Mouse (Mus musculus): ENCODE results near the gene Ckmt2. TPM values are rescaled to one million over a fixed set of nuclear protein-coding genes. Genes with fewer than 3 reads are reported as not detected.

Gene Ckmt2
- polyA plus RNA-seq (2014; fragmentation: Nextera tagmentation; extraction: Ambion mirVana): 0.20 TPM in 1 of 2 replicates, not detected in the other

GRCm38 (mm10) chr13:91876741-91877349, at the start of gene Ckmt2:
TSS of gene Ckmt2 (minus strand) at chr13:91876885.
- H3K9ac ChIP-seq: no peak within 1 kb of the TSS
- DNase-seq (no peak), ATAC-seq (ENCODE audit: insufficient read depth) (no peak)
- H3K4me3 ChIP-seq (ENCODE audit: low read depth, low read length): no peak within 1 kb of the TSS
- no peaks in the 10 kb centered on the region for H3K4me1 ChIP-seq (ENCODE audit: insufficient read depth)
- no peak within 1 kb of the TSS for H3K4me2 ChIP-seq
- TF ChIP-seq CTCF (IDR thresholded peaks at IDR 0.05; ENCODE audit: low read depth): no peak
- H3K27me3 ChIP-seq (ENCODE audit: insufficient read depth, low read length): no peaks in the 10 kb centered on the region
- H3K36me3 ChIP-seq (ENCODE audit: insufficient read depth): no peaks in the 10 kb centered on the region
- WGBS: 60% methylated on average over 5 of the region's 5 CpGs
- no peak within 1 kb of the TSS for H3K27ac ChIP-seq (ENCODE audit: low read depth)
- H3K9me3 ChIP-seq (ENCODE audit: low read depth, low read length): no peaks in the 10 kb centered on the region

GRCm38 (mm10) chr13:91921010-91921409, 44.3 kb upstream of the Ckmt2 start:
- WGBS: 47% methylated on average over 3 of the region's 3 CpGs
- H3K9ac ChIP-seq: no peak overlapping the region
- no peak for TF ChIP-seq CTCF (IDR thresholded peaks at IDR 0.05; ENCODE audit: low read depth)
- H3K9me3 ChIP-seq (ENCODE audit: low read depth, low read length): no peaks in the 10 kb centered on the region
- no peaks in the 10 kb centered on the region for H3K27me3 ChIP-seq (ENCODE audit: insufficient read depth, low read length)
- H3K36me3 ChIP-seq (ENCODE audit: insufficient read depth): no peaks in the 10 kb centered on the region
- no peaks in the 10 kb centered on the region for H3K4me1 ChIP-seq (ENCODE audit: insufficient read depth)
- H3K4me3 ChIP-seq (ENCODE audit: low read depth, low read length): no peak overlapping the region
- ATAC-seq (ENCODE audit: insufficient read depth) (no peak), DNase-seq (no peak)
- no peak overlapping the region for H3K27ac ChIP-seq (ENCODE audit: low read depth)
- no peak overlapping the region for H3K4me2 ChIP-seq

- DNase-seq: no peak
- no peak for ATAC-seq (ENCODE audit: insufficient read depth)
- H3K9me3 ChIP-seq (ENCODE audit: low read depth, low read length): no peaks in the 10 kb centered on the region
- no peak overlapping the region for H3K27ac ChIP-seq (ENCODE audit: low read depth)
- WGBS: 85% methylated on average over 5 of the region's 5 CpGs
- TF ChIP-seq CTCF (IDR thresholded peaks at IDR 0.05; ENCODE audit: low read depth): no peak
- no peaks in the 10 kb centered on the region for H3K27me3 ChIP-seq (ENCODE audit: insufficient read depth, low read length)
- H3K36me3 ChIP-seq (ENCODE audit: insufficient read depth): no peaks in the 10 kb centered on the region
- H3K4me1 ChIP-seq (ENCODE audit: insufficient read depth): no peaks in the 10 kb centered on the region
- H3K9ac ChIP-seq: no peak overlapping the region
- no peak overlapping the region for H3K4me2 ChIP-seq
- no peak overlapping the region for H3K4me3 ChIP-seq (ENCODE audit: low read depth, low read length)
Measured at GRCm38 (mm10) chr13:91918764-91919163, 42.1 kb upstream of the Ckmt2 start.

- ATAC-seq (ENCODE audit: insufficient read depth) (no peak), DNase-seq (no peak)
- Histone ChIP-seq H3K27ac (ENCODE audit: low read depth) (no peak overlapping the region), H3K4me3 (ENCODE audit: low read depth, low read length) (no peak overlapping the region), H3K36me3 (ENCODE audit: insufficient read depth) (no peaks in the 10 kb centered on the region), H3K9me3 (ENCODE audit: low read depth, low read length) (no peaks in the 10 kb centered on the region), H3K27me3 (ENCODE audit: insufficient read depth, low read length) (no peaks in the 10 kb centered on the region), H3K4me1 (ENCODE audit: insufficient read depth) (no peaks in the 10 kb centered on the region), H3K4me2 (no peak overlapping the region), H3K9ac (no peak overlapping the region)
- WGBS: 89% methylated on average over 2 of the region's 2 CpGs
- TF ChIP-seq CTCF (IDR thresholded peaks at IDR 0.05; ENCODE audit: low read depth): no peak
Measured at GRCm38 (mm10) chr13:91917835-91918234, 41.1 kb upstream of the Ckmt2 start.

- Histone ChIP-seq H3K27ac (ENCODE audit: low read depth) (no peak overlapping the region), H3K4me1 (ENCODE audit: insufficient read depth) (no peaks in the 10 kb centered on the region), H3K27me3 (ENCODE audit: insufficient read depth, low read length) (no peaks in the 10 kb centered on the region), H3K9me3 (ENCODE audit: low read depth, low read length) (no peaks in the 10 kb centered on the region), H3K4me3 (ENCODE audit: low read depth, low read length) (no peak overlapping the region), H3K9ac (no peak overlapping the region), H3K36me3 (ENCODE audit: insufficient read depth) (no peaks in the 10 kb centered on the region), H3K4me2 (no peak overlapping the region)
- no peak for TF ChIP-seq CTCF (IDR thresholded peaks at IDR 0.05; ENCODE audit: low read depth)
- ATAC-seq (ENCODE audit: insufficient read depth): 0 out of 2 replicates have a peak, but pooled peaks have one; percentile 16
- DNase-seq: no peak
- WGBS: 75% methylated on average over 5 of the region's 5 CpGs
Measured at GRCm38 (mm10) chr13:91916308-91916707, 39.6 kb upstream of the Ckmt2 start.

- H3K9me3 ChIP-seq (ENCODE audit: low read depth, low read length): no peaks in the 10 kb centered on the region
- no peaks in the 10 kb centered on the region for H3K27me3 ChIP-seq (ENCODE audit: insufficient read depth, low read length)
- no peaks in the 10 kb centered on the region for H3K4me1 ChIP-seq (ENCODE audit: insufficient read depth)
- no peak overlapping the region for H3K9ac ChIP-seq
- ATAC-seq (ENCODE audit: insufficient read depth) (peak; percentile 55; the same call in 1 of the 2 replicates), DNase-seq (peak; percentile 42)
- H3K27ac ChIP-seq (ENCODE audit: low read depth): no peak overlapping the region
- H3K4me2 ChIP-seq: no peak overlapping the region
- no peaks in the 10 kb centered on the region for H3K36me3 ChIP-seq (ENCODE audit: insufficient read depth)
- no peak overlapping the region for H3K4me3 ChIP-seq (ENCODE audit: low read depth, low read length)
- WGBS: 67% methylated on average over 6 of the region's 6 CpGs
- peak; percentile 42 for TF ChIP-seq CTCF (IDR thresholded peaks at IDR 0.05; ENCODE audit: low read depth)
Measured at GRCm38 (mm10) chr13:91915582-91916239, 39.0 kb upstream of the Ckmt2 start.

- DNase-seq (no peak), ATAC-seq (ENCODE audit: insufficient read depth) (no peak)
- H3K36me3 ChIP-seq (ENCODE audit: insufficient read depth): no peaks in the 10 kb centered on the region
- H3K4me2 ChIP-seq: no peak overlapping the region
- no peaks in the 10 kb centered on the region for H3K27me3 ChIP-seq (ENCODE audit: insufficient read depth, low read length)
- H3K4me1 ChIP-seq (ENCODE audit: insufficient read depth): no peaks in the 10 kb centered on the region
- WGBS: 72% methylated on average over 4 of the region's 4 CpGs
- no peak overlapping the region for H3K4me3 ChIP-seq (ENCODE audit: low read depth, low read length)
- TF ChIP-seq CTCF (IDR thresholded peaks at IDR 0.05; ENCODE audit: low read depth): no peak
- H3K9ac ChIP-seq: no peak overlapping the region
- H3K27ac ChIP-seq (ENCODE audit: low read depth): no peak overlapping the region
- no peaks in the 10 kb centered on the region for H3K9me3 ChIP-seq (ENCODE audit: low read depth, low read length)
Measured at GRCm38 (mm10) chr13:91915192-91915581, 38.5 kb upstream of the Ckmt2 start.

Data from lung, embryonic 14.5 days (tissue).